Mouse (Mus musculus) heart, embryonic 10.5 days (tissue): ENCODE results near the gene Hesx1. TPM values are rescaled to one million over a fixed set of nuclear protein-coding genes. Genes with fewer than 3 reads are reported as not detected.
A peak's percentile ranks its signal among the peaks of the same experiment; 100 is the strongest.
"Not testable (repeated sequence)": the region's sequence is repeated elsewhere in the genome, so short reads cannot be mapped to it uniquely, and the experiment has no call there.

ENCODE experiments used
- DNase-seq: peaks from one replicate; pipeline ENCODE4 v3.0.0-alpha.2; 2017; ENCODE audit warnings: low spot score
- H3K27ac ChIP-seq: fragments of 300-500 bp; sonication (generic); 2 replicates; pipeline ENCODE4 v1.5.1; 2016; ENCODE audit warnings: mild to moderate bottlenecking
- H3K27me3 ChIP-seq: fragments of 300-500 bp; sonication (generic); 2 replicates; pipeline ENCODE4 v1.6.1; 2016; ENCODE audit warnings: mild to moderate bottlenecking; ENCODE audit not compliant: poor library complexity, insufficient read depth, severe bottlenecking
- H3K36me3 ChIP-seq: fragments of 300-500 bp; sonication (generic); 2 replicates; pipeline ENCODE4 v1.6.1; 2016; ENCODE audit warnings: mild to moderate bottlenecking, moderate library complexity
- H3K4me1 ChIP-seq: fragments of 300-500 bp; sonication (generic); 2 replicates; pipeline ENCODE4 v1.6.1; 2016; ENCODE audit warnings: mild to moderate bottlenecking
- H3K4me3 ChIP-seq: fragments of 300-500 bp; sonication (generic); 2 replicates; pipeline ENCODE4 v1.5.1; 2016; ENCODE audit warnings: mild to moderate bottlenecking, moderate library complexity
- H3K9me3 ChIP-seq: fragments of 300-500 bp; sonication (generic); 2 replicates; pipeline ENCODE4 v1.6.1; 2016; ENCODE audit warnings: mild to moderate bottlenecking, moderate library complexity
- WGBS: fragments of 180-500 bp; shearing (Covaris S2); methylation state at CpG from one replicate; pipeline ENCODE4 v1.1.7; 2016; 5-methylcytosine and 5-hydroxymethylcytosine counted together
- polyA plus RNA-seq: library from polyadenylated mRNA; unstranded; fragments of >200 nt; fragmentation: Nextera tagmentation; extraction: Ambion mirVana; gene quantifications from 2 replicates; pipeline ENCODE4 v1.2.1, GENCODE M21; 2016

Hesx1 gene
- polyA plus RNA-seq: 1.5 and 1.9 TPM in 2 replicates

- Histone ChIP-seq H3K4me3 (peak within 1 kb of the TSS; percentile 59), H3K9me3 (no peaks in the 10 kb centered on the region), H3K27me3 (no peaks in the 10 kb centered on the region), H3K36me3 (no peaks in the 10 kb centered on the region), H3K4me1 (peaks cover 12% of the 10 kb centered on the region; the same call in 1 of the 2 replicates), H3K27ac (peak within 1 kb of the TSS; percentile 84)
- whole genome bisulfite sequencing: 4% methylated on average over 16 of the region's 16 CpGs
- DNase-seq: peak; percentile 80
These were observed at the start of gene Hesx1 for GRCm38 (mm10) chr14:26994211-26994741. Gene Hesx1 (plus strand): TSS chr14:26994416.

- H3K36me3 ChIP-seq: peaks cover 29% of the 10 kb centered on the region; the same call in 1 of the 2 replicates
- not testable (repeated sequence) for H3K27me3 ChIP-seq, H3K4me1 ChIP-seq, H3K27ac ChIP-seq, DNase-seq, H3K9me3 ChIP-seq, H3K4me3 ChIP-seq
- 98% methylated on average over 2 of the region's 2 CpGs for WGBS
These were observed 38.1 kb upstream of the Hesx1 start for GRCm38 (mm10) chr14:26956139-26956538.

- Histone ChIP-seq H3K27ac (no peak overlapping the region), H3K4me3 (no peak overlapping the region), H3K27me3 (no peaks in the 10 kb centered on the region), H3K36me3 (peaks cover 33% of the 10 kb centered on the region; the same call in 1 of the 2 replicates), H3K4me1 (no peaks in the 10 kb centered on the region), H3K9me3 (no peaks in the 10 kb centered on the region)
- 76% methylated on average over 1 of the region's 1 CpGs for WGBS
- no peak for DNase-seq
These were observed 33.7 kb upstream of the Hesx1 start for GRCm38 (mm10) chr14:26960518-26960917.

- WGBS: 80% methylated on average over 3 of the region's 3 CpGs
- Histone ChIP-seq H3K27ac (peak overlapping the region; percentile 94; the same call in 1 of the 2 replicates), H3K36me3 (0 out of 2 replicates have a peak, but pooled peaks cover 5% of the 10 kb centered on the region), H3K27me3 (no peaks in the 10 kb centered on the region), H3K9me3 (no peaks in the 10 kb centered on the region), H3K4me1 (no peaks in the 10 kb centered on the region), H3K4me3 (peak overlapping the region; percentile 93)
- DNase-seq: no peak
These were observed 25.1 kb upstream of the Hesx1 start for GRCm38 (mm10) chr14:26969164-26969563.

- H3K27ac ChIP-seq: peak overlapping the region; percentile 94
- H3K4me3 ChIP-seq: peak overlapping the region; percentile 93
- peak; percentile 86 for DNase-seq
- no peaks in the 10 kb centered on the region for H3K36me3 ChIP-seq
- no peaks in the 10 kb centered on the region for H3K4me1 ChIP-seq
- WGBS: under 1% methylated on average over 62 of the region's 62 CpGs
- H3K27me3 ChIP-seq: no peaks in the 10 kb centered on the region
- H3K9me3 ChIP-seq: no peaks in the 10 kb centered on the region
These were observed 24.3 kb upstream of the Hesx1 start for GRCm38 (mm10) chr14:26969856-26970407.

- H3K27ac ChIP-seq: peak overlapping the region; percentile 94
- H3K9me3 ChIP-seq: no peaks in the 10 kb centered on the region
- H3K4me1 ChIP-seq: peaks cover 2% of the 10 kb centered on the region
- peak overlapping the region; percentile 93 for H3K4me3 ChIP-seq
- under 1% methylated on average over 47 of the region's 53 CpGs for WGBS
- no peaks in the 10 kb centered on the region for H3K27me3 ChIP-seq
- H3K36me3 ChIP-seq: no peaks in the 10 kb centered on the region
- DNase-seq: peak; percentile 98
These were observed 23.7 kb upstream of the Hesx1 start for GRCm38 (mm10) chr14:26970439-26970932.

GRCm38 (mm10) chr14:26971106-26971789, 23.0 kb upstream of the Hesx1 start, which contains the start of gene Appl1:
Gene Appl1 (minus strand): TSS chr14:26971232.
- 43% methylated on average over 10 of the region's 10 CpGs for WGBS
- H3K27ac ChIP-seq: peak within 1 kb of the TSS; percentile 94
- H3K36me3 ChIP-seq: no peaks in the 10 kb centered on the region
- no peak for DNase-seq
- H3K9me3 ChIP-seq: no peaks in the 10 kb centered on the region
- H3K27me3 ChIP-seq: no peaks in the 10 kb centered on the region
- H3K4me1 ChIP-seq: peaks cover 7% of the 10 kb centered on the region
- H3K4me3 ChIP-seq: peak within 1 kb of the TSS; percentile 93

GRCm38 (mm10) chr14:26973089-26973488, 21.1 kb upstream of the Hesx1 start:
- Histone ChIP-seq H3K4me3 (no peak overlapping the region), H3K36me3 (no peaks in the 10 kb centered on the region), H3K27me3 (no peaks in the 10 kb centered on the region), H3K9me3 (no peaks in the 10 kb centered on the region), H3K4me1 (peaks cover 17% of the 10 kb centered on the region), H3K27ac (no peak overlapping the region)
- no peak for DNase-seq
- 81% methylated on average over 2 of the region's 2 CpGs for WGBS

- no peaks in the 10 kb centered on the region for H3K36me3 ChIP-seq
- no peaks in the 10 kb centered on the region for H3K9me3 ChIP-seq
- DNase-seq: no peak
- H3K27me3 ChIP-seq: no peaks in the 10 kb centered on the region
- WGBS: 81% methylated on average over 3 of the region's 3 CpGs
- H3K4me3 ChIP-seq: no peak overlapping the region
- peaks cover 17% of the 10 kb centered on the region for H3K4me1 ChIP-seq
- peak overlapping the region; percentile 56; the same call in 1 of the 2 replicates for H3K27ac ChIP-seq
These were observed 18.7 kb upstream of the Hesx1 start for GRCm38 (mm10) chr14:26975490-26975889.

- 75% methylated on average over 7 of the region's 7 CpGs for WGBS
- Histone ChIP-seq H3K36me3 (peaks cover 4% of the 10 kb centered on the region), H3K9me3 (peaks cover 4% of the 10 kb centered on the region; the same call in 1 of the 2 replicates), H3K27me3 (no peaks in the 10 kb centered on the region), H3K4me3 (no peak overlapping the region), H3K27ac (no peak overlapping the region), H3K4me1 (peaks cover 17% of the 10 kb centered on the region)
- DNase-seq: no peak
These were observed 18.0 kb upstream of the Hesx1 start for GRCm38 (mm10) chr14:26976212-26976611.

- Histone ChIP-seq H3K9me3 (peaks cover 5% of the 10 kb centered on the region; the same call in 1 of the 2 replicates), H3K36me3 (peaks cover 4% of the 10 kb centered on the region), H3K4me3 (no peak overlapping the region), H3K27ac (no peak overlapping the region), H3K27me3 (no peaks in the 10 kb centered on the region), H3K4me1 (peaks cover 17% of the 10 kb centered on the region)
- DNase-seq: no peak
- WGBS: 55% methylated on average over 2 of the region's 2 CpGs
These were observed 16.7 kb upstream of the Hesx1 start for GRCm38 (mm10) chr14:26977500-26977899.

GRCm38 (mm10) chr14:26979808-26980207, 14.4 kb upstream of the Hesx1 start:
- 82% methylated on average over 3 of the region's 3 CpGs for WGBS
- Histone ChIP-seq H3K36me3 (peaks cover 4% of the 10 kb centered on the region), H3K9me3 (peaks cover 5% of the 10 kb centered on the region; the same call in 1 of the 2 replicates), H3K4me1 (peaks cover 17% of the 10 kb centered on the region), H3K4me3 (no peak overlapping the region), H3K27me3 (no peaks in the 10 kb centered on the region), H3K27ac (no peak overlapping the region)
- no peak for DNase-seq

GRCm38 (mm10) chr14:26981021-26981420, 13.2 kb upstream of the Hesx1 start:
- Histone ChIP-seq H3K4me1 (peaks cover 10% of the 10 kb centered on the region), H3K4me3 (no peak overlapping the region), H3K27ac (no peak overlapping the region), H3K9me3 (peaks cover 5% of the 10 kb centered on the region; the same call in 1 of the 2 replicates), H3K36me3 (peaks cover 4% of the 10 kb centered on the region), H3K27me3 (no peaks in the 10 kb centered on the region)
- 88% methylated on average over 8 of the region's 8 CpGs for WGBS
- no peak for DNase-seq
